Comparison of ENCODE assay signal across 8 mouse cellular contexts in genomic region chr6:120822937-120823614, GRCm38 (mm10). TPM values are rescaled to one million over a fixed set of nuclear protein-coding genes. Genes with fewer than 3 reads are reported as not detected.
A peak's percentile ranks its signal among the peaks of the same experiment; 100 is the strongest.
DNase-seq lines count a peak whose midpoint lies in the region; ATAC-seq lines count a peak whose summit lies in the region.

No protein-coding gene starts in this region.

- ATAC-seq in forebrain, embryonic 14.5 days, result peak; percentile 45; the same call in 1 of the 2 replicates
- peak; percentile 46; the same call in 1 of the 2 replicates for ATAC-seq in midbrain, embryonic 14.5 days (ENCODE audit: low FRiP score, low TSS enrichment)

- peaks cover 12% of the 10 kb centered on the region for H3K4me1 ChIP-seq in forebrain, embryonic 14.5 days (ENCODE audit: control insufficient read depth, insufficient read depth, low read length)
- peaks cover 13% of the 10 kb centered on the region for H3K4me1 ChIP-seq in midbrain, embryonic 14.5 days (ENCODE audit: control insufficient read depth, insufficient read depth, low read length)

- H3K36me3 ChIP-seq in forebrain, embryonic 14.5 days (ENCODE audit: control insufficient read depth, insufficient read depth, low read length), result peaks cover 13% of the 10 kb centered on the region
- H3K36me3 ChIP-seq in midbrain, embryonic 14.5 days (ENCODE audit: control insufficient read depth, insufficient read depth, low read length), result peaks cover 13% of the 10 kb centered on the region

- peak overlapping the region; percentile 97; the same call in 1 of the 2 replicates for H3K4me3 ChIP-seq in forebrain, embryonic 14.5 days (ENCODE audit: low read depth, low read length)
- H3K4me3 ChIP-seq in midbrain, embryonic 14.5 days (replicated peaks; ENCODE audit: low read depth, low read length), result 0 out of 2 replicates have a peak overlapping the region, but pooled peaks have one; percentile 7

- H3K9ac ChIP-seq in forebrain, embryonic 14.5 days (ENCODE audit: low read length), result no peak overlapping the region
- H3K9ac ChIP-seq in midbrain, embryonic 14.5 days (replicated peaks; ENCODE audit: low read length), result no peak overlapping the region

- DNase-seq in heart, adult 18-20 months, result peak; percentile 21 to 44
- no peak for DNase-seq in heart, postnatal 4 days
- peak; percentile 16 for DNase-seq in T-cell, adult 2 months (ENCODE audit: low spot score)
- peak; percentile 10 for DNase-seq in forebrain, embryonic 14.5 days (ENCODE audit: low spot score)
- DNase-seq in kidney, postnatal 14 days, result peak; percentile 12
- peak; percentile 23 for DNase-seq in midbrain, embryonic 14.5 days
- DNase-seq in frontal cortex, adult 2 months (ENCODE audit: extremely low spot score in 1 of 2, low spot score in 1 of 2), result no peak
- no peak for DNase-seq in thymus, postnatal 10 days (ENCODE audit: low spot score in 2 of 2)

- H3K4me2 ChIP-seq in forebrain, embryonic 14.5 days (ENCODE audit: low read length), result peak overlapping the region; percentile 79
- peak overlapping the region; percentile 39 for H3K4me2 ChIP-seq in midbrain, embryonic 14.5 days (ENCODE audit: low read length)

- H3K9me3 ChIP-seq in forebrain, embryonic 14.5 days (replicated peaks; ENCODE audit: control insufficient read depth, low read length), result no peaks in the 10 kb centered on the region
- no peaks in the 10 kb centered on the region for H3K9me3 ChIP-seq in midbrain, embryonic 14.5 days (ENCODE audit: control insufficient read depth, low read length)

- H3K27me3 ChIP-seq in forebrain, embryonic 14.5 days (replicated peaks; ENCODE audit: control insufficient read depth, insufficient read depth, low read length), result no peaks in the 10 kb centered on the region
- no peaks in the 10 kb centered on the region for H3K27me3 ChIP-seq in midbrain, embryonic 14.5 days (ENCODE audit: control insufficient read depth, insufficient read depth, low read length)

- 65% methylated on average over 10 of the region's 10 CpGs for WGBS in forebrain, embryonic 14.5 days
- 74% methylated on average over 10 of the region's 10 CpGs for whole genome bisulfite sequencing in midbrain, embryonic 14.5 days

- H3K27ac ChIP-seq in forebrain, embryonic 14.5 days (ENCODE audit: low read depth, low read length), result no peak overlapping the region
- peak overlapping the region; percentile 45; the same call in 1 of the 2 replicates for H3K27ac ChIP-seq in midbrain, embryonic 14.5 days (replicated peaks; ENCODE audit: low read depth, low read length)

RNA-seq across cellular contexts. Expression of gene Atp6v1e1, which starts 0.5 kb away (rescaled TPM):
- 100 to 1,000 TPM; 168 to 174 TPM for total RNA-seq in heart, adult 18-20 months (2021)
- 100 to 1,000 TPM; 145 TPM for total RNA-seq in heart, postnatal 4 days (2021)
- 255 and 275 TPM in 2 replicates for polyA plus RNA-seq in forebrain, embryonic 14.5 days (2014; fragmentation: Nextera tagmentation; extraction: Ambion mirVana)
- 263 and 300 TPM in 2 replicates for polyA plus RNA-seq in midbrain, embryonic 14.5 days (2014; fragmentation: Nextera tagmentation; extraction: Ambion mirVana)
- 566 and 574 TPM in 2 replicates for polyA plus RNA-seq in frontal cortex, adult 2 months (2012; rRNA removed)

RNA-seq across cellular contexts. Expression of gene Bcl2l13, which starts 12.9 kb away (rescaled TPM):
- total RNA-seq in heart, adult 18-20 months (2021), result 10 to 100 TPM; 78.0 to 86.7 TPM
- 10 to 100 TPM; 69.7 to 69.8 TPM for total RNA-seq in heart, postnatal 4 days (2021)
- 31.2 and 31.3 TPM in 2 replicates for polyA plus RNA-seq in forebrain, embryonic 14.5 days (2014; fragmentation: Nextera tagmentation; extraction: Ambion mirVana)
- 18.7 and 33.1 TPM in 2 replicates for polyA plus RNA-seq in midbrain, embryonic 14.5 days (2014; fragmentation: Nextera tagmentation; extraction: Ambion mirVana)
- 22.3 and 23.8 TPM in 2 replicates for polyA plus RNA-seq in frontal cortex, adult 2 months (2012; rRNA removed)

RNA-seq across cellular contexts. Expression of gene Slc25a18, which starts 49.7 kb away (rescaled TPM):
- total RNA-seq in heart, adult 18-20 months (2021), result under 1 TPM in 1 of 2 experiments, not detected in 1; 0.21 TPM
- total RNA-seq in heart, postnatal 4 days (2021), result under 1 TPM; 0.14 to 0.36 TPM
- 2.0 and 3.0 TPM in 2 replicates for polyA plus RNA-seq in forebrain, embryonic 14.5 days (2014; fragmentation: Nextera tagmentation; extraction: Ambion mirVana)
- polyA plus RNA-seq in midbrain, embryonic 14.5 days (2014; fragmentation: Nextera tagmentation; extraction: Ambion mirVana), result 8.3 and 10.8 TPM in 2 replicates
- 123 and 130 TPM in 2 replicates for polyA plus RNA-seq in frontal cortex, adult 2 months (2012; rRNA removed)

Comparison
In these comparisons a context has a peak if more than half of its experiments do, and no peak if none do; other contexts are left out.
1. DNase-seq: peak in heart, adult 18-20 months (2 of 2), T-cell, adult 2 months (single experiment), forebrain, embryonic 14.5 days (single experiment), kidney, postnatal 14 days (single experiment) and midbrain, embryonic 14.5 days (single experiment); none in heart, postnatal 4 days (single experiment), frontal cortex, adult 2 months (0 of 2) and thymus, postnatal 10 days (0 of 2).
2. RNA of gene Slc25a18, which starts 49.7 kb away (polyA plus RNA-seq): 123 to 130 TPM in frontal cortex, adult 2 months; 8.3 to 10.8 TPM in midbrain, embryonic 14.5 days and 2.0 to 3.0 TPM in forebrain, embryonic 14.5 days; every median in the first group is over 10 times any median in the second.